Mouse (Mus musculus) fat pad, adult 2 months (tissue): ENCODE results near the gene Mrpl18.
"Not testable (repeated sequence)": the region's sequence is repeated elsewhere in the genome, so short reads cannot be mapped to it uniquely, and the experiment has no call there.

Source experiments
- DNase-seq: peaks from one replicate; pipeline ENCODE4 v3.0.0-alpha.2; 2011; ENCODE audit warnings: low read depth, low spot score; ENCODE audit errors: extremely low read depth

Gene Mrpl18

DNA sequence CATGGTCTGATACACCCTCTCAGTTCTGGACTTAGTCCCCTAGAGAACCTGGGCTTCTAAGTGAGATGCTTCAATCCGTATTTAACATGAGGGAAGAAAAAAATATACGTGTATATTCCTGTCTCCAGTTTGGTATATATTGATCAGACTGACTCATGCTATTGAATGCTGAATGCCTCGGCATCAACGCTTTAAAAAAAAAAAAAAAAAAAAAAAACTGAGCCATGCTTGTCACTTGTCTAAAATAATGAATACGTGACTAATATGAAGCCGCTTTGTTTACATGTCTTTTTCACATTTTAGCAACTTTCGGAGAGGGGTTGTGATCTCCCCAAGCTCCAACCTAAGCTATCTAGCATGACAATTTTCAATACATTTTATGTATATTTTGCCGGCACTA lies 5.8 kb downstream of the Mrpl18 start:
- no peak for DNase-seq

DNA sequence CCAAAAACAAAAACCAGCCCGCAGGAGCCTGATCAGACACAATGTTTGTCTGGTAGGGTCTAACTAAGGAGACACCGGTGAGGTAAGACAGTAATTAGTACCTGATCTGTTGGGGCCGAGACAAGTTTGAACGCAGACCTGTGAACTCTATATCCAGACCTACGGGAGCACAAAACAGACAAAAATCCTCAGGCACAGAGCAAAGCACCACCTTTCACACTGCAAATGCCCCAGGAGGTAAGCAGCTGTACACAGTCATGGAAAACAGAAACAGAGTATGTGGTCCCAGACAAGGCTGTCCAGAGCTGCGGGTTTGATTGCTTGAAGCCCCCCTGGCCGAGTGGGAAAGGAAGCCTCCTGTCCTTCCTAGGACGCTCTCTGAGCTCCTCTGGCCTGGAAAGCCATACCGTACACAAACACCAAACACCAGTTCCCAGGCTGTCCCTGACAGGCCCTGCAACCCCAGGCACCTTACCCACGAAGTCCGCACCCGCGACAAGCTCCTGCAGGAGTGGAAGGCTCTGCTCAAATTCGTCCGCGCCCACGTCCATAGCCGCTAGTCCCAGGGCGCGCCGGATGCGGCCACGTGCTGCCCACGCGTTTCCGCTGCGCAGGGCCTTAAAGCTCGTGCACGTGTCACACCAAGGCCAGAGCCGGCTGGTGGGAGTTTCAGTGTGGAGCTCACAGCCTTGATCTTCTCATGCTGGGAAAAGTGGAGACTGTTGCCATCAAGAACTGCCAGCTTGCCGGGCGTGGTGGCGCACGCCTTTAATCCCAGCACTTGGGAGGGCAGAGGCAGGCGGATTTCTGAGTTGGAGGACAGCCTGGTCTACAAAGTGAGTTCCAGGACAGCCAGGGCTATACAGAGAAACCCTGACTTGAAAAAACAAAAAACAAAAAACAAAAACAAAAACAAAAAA lies 6.5 kb downstream of the Mrpl18 start, which contains the start of gene Pnldc1:
Gene Pnldc1, minus strand, starts transcription at position 870 of the 920 bp plus-strand sequence.
- no peak for DNase-seq

DNA sequence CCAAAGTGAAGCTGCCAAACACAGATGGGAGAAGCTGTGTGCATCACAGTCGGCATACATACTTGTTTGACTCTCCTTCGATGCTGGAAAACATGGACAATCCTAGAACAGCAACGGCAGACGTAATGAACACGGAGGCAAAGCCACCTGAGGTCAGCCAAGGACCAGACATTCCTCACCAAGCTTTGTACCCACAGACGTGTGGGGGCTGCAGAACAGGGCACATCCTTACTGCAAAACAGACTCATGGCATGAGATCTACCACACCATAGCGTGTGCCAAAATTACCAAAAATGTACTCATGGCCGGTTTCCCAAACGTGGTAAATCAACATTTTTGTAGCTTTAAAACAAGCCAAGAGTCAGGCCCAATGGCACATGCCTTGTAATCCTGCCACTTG lies 9.7 kb downstream of the Mrpl18 start:
- no peak for DNase-seq

DNA sequence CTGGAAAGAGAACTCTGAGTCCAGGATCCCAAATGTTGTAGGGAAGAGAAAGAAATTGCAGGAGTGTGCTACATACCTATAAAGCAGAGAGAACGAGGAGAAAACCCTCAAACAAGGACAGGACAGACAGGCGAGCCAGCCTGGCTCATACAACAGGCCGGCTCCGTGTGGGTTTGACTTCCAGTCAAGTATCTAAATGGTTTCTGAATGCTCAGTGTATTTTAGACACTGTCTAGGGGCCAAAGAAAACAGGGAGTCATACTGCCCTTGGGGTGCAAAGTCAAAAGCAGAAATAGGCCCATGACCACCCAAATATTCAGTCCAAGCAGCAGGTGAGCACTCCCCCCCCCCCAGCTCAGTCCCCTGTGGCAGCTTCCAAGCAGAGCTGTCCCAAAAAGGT lies 10.3 kb downstream of the Mrpl18 start:
- no peak for DNase-seq

DNA sequence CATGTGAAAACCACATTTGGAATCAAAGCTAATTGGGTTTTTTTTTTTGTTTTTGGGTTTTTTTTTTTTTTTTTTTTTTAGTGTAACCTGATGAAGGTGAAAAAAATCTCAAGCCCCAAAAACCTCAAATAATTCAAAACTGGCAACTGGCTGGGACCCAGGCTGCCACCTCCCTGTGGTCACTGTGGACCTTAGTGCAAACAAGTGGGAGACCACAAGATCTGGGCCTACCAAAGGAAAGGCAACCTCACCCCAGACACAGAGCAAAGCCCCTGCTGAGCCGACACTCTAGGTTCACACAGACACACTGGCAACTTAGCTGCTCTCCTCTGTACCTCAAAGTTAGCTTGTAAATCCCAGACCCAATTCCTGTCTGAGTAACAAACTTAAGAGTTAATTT lies 11.8 kb downstream of the Mrpl18 start:
- no peak for DNase-seq

DNA sequence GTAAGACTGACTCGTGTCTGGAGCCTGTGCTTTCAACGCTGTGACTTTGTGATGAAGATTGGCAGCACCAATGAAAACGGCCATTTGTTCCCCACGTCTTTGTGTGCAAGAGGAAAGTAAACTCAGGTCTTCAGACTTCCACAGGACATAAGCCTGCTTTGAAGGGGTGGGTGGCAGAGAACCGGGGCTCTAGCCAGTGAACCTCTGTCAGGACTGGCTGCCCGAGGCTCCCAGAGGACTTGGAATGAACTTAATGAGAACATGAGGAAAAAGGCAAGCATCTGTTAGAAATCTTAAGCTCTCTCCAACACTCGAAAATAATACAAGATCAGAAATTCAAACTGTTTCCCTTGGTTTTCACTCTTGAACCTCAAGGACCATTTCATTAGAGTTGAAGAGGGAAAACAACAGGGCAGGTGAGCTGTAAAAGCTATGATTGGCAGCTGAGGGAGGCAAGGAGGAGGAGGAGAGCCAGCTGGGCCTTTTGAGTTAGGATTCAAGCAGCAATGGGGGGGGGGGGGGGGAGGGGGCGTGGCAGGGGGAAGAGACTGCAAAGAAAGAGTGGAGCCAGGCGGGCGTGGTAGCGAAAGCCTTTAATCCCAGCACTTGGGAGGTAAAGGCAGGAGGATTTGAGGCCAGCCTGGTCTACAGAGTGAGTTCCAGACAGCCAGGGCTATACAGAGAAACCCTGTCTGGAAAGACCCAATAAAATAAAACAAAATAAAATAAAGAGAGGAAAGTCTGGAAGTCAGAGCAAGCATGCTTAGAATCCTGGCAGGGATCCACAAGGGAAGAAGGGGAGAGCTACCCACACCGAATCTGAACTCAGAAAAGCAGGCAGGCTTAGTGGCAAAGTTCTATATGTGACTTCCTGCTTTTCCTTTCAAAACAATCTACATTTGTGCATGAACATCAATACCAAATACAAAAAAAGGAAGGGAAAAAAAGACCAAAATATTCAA lies 12.5 kb downstream of the Mrpl18 start:
- no peak for DNase-seq

DNA sequence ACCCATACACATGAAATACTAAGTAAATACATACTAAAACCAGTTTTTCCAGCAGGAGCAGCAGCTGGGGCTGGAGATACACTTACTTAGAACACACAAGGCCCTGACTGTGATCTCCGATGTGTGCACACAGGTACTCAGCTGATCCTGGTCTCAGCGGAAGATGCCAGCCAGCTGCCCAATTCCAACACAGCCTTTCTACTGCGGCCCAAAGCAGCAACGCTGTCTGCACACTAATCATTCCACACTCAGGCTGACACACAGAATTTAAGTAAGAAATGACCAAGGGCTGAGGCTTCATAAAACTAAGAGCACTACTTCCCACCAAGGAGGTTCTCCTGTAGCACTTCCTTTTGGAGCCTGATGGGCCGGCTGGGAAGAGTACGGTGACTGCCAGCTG lies 13.9 kb downstream of the Mrpl18 start:
- DNase-seq, result no peak

DNA sequence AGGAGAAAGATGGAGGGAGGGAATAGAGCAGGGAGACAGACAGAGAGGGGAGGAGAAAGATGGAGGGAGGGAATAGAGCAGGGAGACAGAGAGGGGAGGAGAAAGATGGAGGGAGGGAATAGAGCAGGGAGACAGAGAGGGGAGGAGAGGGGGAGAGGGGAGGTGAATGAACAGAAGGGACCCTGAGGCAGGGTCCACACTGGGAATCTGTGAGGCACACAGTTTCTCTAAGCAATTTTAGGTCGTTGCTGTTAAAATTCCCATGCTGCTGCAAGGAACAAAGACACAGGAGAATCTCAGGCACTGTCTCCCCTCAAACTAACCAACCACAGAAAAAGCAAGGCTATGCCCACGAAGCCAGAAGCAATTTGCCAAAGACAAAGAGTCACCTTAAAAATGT lies 17.5 kb downstream of the Mrpl18 start:
- DNase-seq, result not testable (repeated sequence)

DNA sequence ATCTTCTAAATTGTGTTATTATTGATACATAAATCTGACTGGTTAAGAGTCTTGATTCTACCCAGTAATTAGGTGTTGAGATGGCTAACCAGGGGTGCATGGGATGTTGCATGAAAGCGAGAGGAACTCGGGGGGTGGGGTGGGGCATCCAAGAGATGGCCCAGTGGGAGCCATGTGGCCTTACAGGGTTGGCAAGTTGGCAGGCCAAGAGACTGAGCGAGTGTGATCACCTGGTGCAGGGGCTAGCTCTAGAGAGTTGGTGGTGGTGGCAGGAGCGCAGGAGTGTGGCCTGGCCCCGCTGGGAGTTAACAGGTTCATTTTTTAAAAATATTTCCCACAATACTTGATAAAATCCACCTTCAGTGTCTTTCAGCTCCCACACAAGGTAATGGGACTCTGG lies 18.5 kb downstream of the Mrpl18 start:
- no peak for DNase-seq

DNA sequence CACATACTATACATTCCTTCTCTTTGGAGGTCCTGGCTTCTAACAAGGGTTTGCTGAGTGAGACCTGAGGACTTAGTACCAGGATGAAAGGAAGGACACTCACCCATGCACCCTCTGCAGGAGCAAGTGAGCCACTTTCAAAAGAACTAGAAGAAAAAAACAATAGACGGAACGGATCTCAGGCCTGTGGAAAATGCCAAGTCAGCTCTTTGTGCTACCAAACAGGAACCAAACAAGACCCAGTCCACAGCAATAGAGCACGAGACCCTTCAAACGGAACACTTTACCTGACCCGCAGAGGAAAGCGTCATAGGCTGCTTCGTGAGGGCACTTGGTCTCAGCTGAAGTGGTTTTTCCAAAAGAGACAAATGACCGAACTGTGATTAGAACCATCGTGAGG lies 24.1 kb downstream of the Mrpl18 start:
- DNase-seq, result no peak

DNA sequence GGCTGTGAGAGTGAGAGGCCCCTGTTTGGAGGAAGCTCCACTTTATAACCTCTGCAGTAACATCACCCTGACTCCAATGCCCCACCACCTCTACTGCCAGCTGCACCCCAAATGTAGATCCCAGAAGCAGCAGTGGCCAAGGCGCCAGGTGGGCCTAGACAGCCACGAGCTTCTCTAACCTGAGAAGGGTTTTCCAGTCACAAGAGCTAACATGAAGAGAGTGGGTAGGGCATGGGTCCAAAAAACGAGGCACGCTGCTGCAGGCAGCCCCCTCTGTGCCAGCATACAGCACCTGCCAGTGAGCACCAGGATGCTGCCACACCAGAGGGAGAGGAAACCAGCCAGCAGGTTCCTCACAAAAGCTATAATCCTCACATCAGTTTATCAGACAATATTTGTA lies 25.1 kb downstream of the Mrpl18 start:
- DNase-seq, result no peak

DNA sequence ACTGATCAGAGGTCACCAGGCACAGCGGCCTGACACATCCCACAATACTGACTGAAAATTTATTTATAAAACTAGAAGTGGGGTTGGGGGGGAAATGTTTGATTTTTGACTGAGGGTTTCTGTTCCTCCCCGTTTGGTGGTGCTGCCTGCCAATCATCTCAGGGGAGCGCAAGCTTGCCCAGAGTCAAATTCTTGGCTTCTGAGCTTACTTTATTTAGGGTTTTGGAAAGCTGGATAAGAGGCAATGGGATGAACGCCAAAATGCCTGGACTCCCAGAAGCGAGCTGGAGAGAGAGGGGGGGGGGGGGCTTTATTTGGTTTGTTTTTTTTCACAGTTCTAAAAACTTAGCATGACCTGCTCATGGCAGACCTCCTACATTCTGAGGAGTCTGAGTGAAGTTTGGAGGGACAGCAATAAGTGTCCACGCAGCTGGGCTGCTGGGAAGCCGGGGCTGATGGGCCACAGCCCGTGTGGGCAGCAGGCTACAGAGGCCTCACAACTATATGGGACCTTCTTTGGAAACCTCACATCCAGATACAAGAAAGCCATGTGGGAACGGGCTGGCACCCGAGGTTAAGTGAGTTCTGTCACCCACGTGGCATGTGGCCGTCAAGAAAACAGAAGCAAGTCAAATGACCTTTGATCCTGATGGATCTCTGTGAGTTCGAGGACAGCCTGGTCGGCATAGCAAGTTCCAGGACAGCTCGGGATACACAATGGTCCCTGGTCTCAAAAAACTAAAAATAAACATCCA lies 28.9 kb downstream of the Mrpl18 start:
- no peak for DNase-seq

DNA sequence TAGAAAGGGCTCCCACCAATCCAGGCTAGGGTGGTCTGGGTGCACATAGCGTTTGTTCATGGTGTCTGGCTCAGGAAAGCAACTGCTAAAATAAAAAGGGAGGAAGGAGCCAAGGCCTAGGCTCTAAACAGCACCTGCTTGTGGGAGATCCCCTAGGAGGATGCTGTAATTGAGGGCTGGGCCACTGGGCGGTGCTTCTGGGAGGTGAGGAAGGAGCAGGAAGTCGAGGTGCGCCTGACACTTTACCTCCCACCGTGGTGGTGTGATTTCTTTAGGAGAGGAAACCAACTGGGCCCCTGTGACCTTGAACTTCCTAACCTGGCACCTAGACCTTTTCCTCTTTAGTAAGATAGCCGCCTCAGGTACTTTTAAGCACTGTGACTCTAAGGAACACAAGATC lies 29.5 kb downstream of the Mrpl18 start:
- no peak for DNase-seq

DNA sequence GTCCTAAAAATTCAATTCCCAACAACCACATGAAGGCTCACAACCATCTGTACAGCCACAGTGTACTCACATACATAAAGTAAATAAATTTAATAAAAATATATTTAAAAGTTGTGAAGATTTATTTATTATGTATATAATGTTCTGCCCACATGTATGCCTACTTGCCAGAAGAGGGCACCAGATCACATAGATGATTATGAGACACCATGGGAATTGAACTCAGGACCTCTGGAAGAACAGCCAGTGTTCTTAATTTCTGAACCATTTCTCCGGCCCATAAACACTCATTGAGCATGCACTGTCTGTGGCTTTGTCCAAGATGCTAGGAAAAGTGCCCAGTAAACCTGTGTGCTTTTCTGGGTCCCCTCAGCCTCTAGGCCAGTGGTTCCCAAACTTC lies 34.9 kb downstream of the Mrpl18 start:
- DNase-seq, result no peak

DNA sequence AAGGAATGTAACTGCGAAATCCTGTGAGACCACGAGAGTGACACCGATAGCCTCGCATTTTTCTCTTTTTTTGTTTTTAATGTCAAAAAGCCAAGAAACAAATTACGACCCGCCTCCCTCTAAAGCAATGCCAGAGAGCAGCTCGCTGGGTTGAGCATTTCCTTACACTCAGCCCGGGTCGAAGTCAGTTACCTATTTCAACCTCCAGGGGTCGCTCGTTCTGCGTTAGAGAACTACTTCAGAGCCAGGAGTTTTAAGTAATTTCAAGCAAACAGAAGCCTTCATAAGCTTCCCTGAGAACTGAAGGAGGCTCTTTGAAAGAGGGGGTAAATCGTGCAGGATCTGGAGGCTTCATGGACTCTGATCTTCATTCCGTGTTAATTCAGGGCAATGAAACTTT lies 36.0 kb downstream of the Mrpl18 start:
- no peak for DNase-seq

DNA sequence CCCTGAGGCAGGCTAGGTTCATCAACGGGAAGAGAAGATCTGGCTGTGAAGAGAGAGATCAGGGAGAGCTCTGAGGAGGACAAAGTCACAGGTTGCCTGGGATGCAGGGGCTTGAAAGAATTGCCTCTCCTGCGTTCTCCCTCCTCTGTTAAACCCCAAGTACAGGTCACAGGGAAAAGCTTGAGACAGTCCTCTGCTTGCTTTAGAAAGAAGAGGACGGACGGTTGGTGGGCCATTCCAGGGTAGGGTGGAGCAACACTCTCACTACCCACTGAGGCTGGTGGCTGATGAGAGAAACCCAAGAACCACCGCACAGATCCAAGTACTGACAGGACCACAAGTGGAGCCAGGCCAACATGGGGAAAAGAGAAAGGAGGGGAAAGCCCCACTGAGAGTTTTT lies 40.4 kb downstream of the Mrpl18 start, which contains the start of gene Mrgprh:
Gene Mrgprh, plus strand, starts transcription at position 301 of the 400 bp plus-strand sequence.
- no peak for DNase-seq

DNA sequence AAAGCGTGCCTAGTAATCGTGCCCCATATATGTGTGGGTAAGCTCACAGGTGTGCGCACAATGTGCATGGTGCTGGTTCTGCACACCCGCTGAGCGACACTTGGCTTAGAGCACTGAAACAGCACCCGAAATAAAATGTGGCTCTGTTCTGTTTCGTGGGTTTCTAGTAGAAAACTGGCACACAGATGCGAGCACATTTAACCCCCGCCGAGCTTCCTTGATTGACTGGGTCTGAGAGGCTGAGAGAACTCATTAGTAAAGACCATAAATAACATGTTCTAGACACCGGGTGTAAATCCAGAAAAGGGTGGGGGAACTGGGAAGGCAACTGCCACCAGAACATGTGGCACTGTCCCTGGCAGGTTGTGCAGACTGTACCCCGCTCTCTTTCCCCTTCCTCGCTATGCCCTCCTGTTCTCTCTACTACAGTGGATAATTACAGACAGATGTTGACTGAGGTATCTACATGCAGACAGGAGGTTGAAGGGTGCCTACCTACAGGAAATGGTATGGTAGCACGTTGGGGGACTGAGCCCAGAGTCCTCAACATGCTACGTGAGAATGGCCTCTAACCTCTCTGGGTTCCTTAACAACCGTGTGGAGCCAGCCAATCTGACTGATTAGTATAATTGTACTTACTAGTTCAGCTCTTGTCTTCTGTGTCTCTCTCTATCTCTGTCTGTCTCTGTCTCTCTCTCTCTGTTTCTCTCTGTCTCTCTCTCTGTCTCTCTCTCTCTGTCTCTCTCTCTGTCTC lies 43.7 kb downstream of the Mrpl18 start:
- DNase-seq, result no peak

DNA sequence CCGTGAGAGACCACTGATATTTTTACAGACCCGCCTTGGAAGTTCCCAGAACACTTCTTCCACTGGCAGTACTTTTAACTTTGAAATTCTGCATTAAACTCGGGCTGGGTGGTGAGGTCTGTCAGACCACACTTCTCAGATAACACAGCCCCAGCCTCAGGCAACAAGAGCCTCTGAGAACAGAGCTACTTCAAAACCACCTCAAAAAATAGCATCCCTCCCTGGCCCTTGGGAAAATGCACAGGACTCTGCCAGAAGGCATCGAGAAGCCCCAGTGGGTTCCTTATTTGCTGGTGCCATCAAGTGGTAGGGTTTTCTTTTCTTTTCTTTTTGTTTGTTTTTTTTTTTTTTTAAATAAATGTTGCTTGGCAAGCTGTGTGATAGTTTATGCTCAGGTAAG lies 47.5 kb downstream of the Mrpl18 start:
- no peak for DNase-seq

DNA sequence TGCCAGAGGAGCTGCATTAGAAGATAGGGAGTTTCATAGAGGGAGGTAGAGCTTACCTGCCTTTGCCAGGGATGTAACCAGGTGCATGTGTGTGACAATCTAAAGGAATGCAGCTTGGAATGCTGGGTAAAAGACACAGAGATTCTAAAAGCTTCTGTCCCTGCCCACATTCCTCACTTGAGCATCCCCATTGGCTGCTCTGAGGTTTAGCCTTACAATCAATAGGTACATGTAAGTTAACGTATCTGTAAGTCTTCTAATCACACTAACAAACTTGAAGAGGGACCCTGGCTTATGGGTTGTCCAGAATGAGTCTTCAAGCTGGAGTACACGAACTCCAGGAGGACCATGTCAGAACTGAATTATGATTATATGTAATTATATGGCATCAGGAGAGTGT lies 48.1 kb downstream of the Mrpl18 start, which contains the start of gene Mas1:
Gene Mas1, minus strand, starts transcription at position 101 of the 400 bp plus-strand sequence.
- DNase-seq, result no peak

DNA sequence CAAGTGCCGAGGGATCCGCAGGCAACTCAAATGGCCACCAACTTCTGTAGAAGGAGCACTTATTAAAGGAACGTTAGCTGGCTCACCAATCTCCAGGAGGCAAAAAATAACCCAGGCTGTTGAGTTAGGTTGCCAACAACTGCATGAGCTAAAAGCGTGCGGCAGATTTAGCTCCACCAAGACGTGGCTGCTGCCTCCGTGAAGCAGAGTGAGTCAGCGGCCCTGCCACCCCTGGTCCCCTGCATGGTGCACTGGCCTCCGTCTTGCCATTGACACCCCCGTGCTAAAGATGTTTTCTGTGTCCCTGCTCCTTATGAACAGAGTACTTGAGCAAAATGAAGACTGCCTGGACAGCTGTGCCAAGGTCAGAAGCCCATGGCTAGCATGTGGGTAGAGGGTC lies 49.3 kb downstream of the Mrpl18 start:
- DNase-seq, result no peak
